25 mouse cellular contexts compared by ENCODE assay signal in the genomic region with DNA sequence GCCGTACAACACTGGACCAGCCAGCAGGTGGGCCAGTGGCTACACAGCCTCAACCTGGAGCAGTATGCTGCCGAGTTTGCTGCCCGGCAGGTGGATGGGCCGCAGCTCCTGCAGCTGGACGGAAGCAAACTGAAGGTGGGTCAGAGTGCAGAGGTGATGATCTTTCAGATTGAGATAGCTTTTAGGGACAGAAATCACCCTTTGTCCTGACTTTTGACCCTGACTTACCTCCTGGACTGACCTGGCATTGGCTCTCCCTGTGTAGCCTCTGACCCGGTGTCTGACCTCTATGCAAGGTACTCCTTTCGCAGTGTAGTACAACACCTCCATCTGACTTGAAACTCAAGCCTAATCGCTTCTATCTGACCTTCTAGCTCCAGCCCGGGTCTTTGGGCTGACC. TPM values are rescaled to one million over a fixed set of nuclear protein-coding genes. Genes with fewer than 3 reads are reported as not detected.
DNase-seq lines count a peak whose midpoint lies in the region; ATAC-seq and TF ChIP-seq lines count a peak whose summit lies in the region.
"Had no signal": no experiment of that assay in that cellular context is flagged by ENCODE, and none has a peak within 500 bp of the region (broad histone marks: within the 10 kb centered on the region; RNA-seq: fewer than 3 reads in every experiment).

No protein-coding gene starts in this region.

- WGBS in cerebellum, adult 2 months, result 71% methylated on average over 9 of the region's 9 CpGs
- WGBS in heart, adult 2 months, result 91% methylated on average over 9 of the region's 9 CpGs
- WGBS in liver, adult 2 months, result 36% methylated on average over 9 of the region's 9 CpGs
- WGBS in liver, embryonic 11.5 days, result 85% methylated on average over 9 of the region's 9 CpGs

- 0 out of 2 replicates have a peak, but pooled peaks have one; percentile 9 for TF ChIP-seq EP300 in heart, adult 2 months (IDR thresholded peaks at IDR 0.05; ENCODE audit: insufficient read depth, low read depth, low read length)

- no peak for ATAC-seq in liver, embryonic 11.5 days (replicated peaks; ENCODE audit: low FRiP score)
- ATAC-seq: forebrain, embryonic 15.5 days had no signal

- peaks cover 60% of the 10 kb centered on the region for H3K4me1 ChIP-seq in cerebellum, adult 2 months (ENCODE audit: control insufficient read depth, insufficient read depth, low read length)
- H3K4me1 ChIP-seq in heart, adult 2 months (ENCODE audit: control insufficient read depth, insufficient read depth, low read length), result no peaks in the 10 kb centered on the region
- H3K4me1 ChIP-seq in liver, adult 2 months (ENCODE audit: control insufficient read depth, insufficient read depth, low read length), result no peaks in the 10 kb centered on the region
- H3K4me1 ChIP-seq in liver, embryonic 11.5 days (replicated peaks; ENCODE audit: control insufficient read depth, insufficient read depth, low read length), result peaks cover 9% of the 10 kb centered on the region
- H3K4me1 ChIP-seq: embryonic facial prominence, embryonic 13.5 days; embryonic facial prominence, embryonic 15.5 days had no signal

- H3K36me3 ChIP-seq in heart, adult 2 months (ENCODE audit: control insufficient read depth, insufficient read depth, low read length), result no peaks in the 10 kb centered on the region
- H3K36me3 ChIP-seq in liver, adult 2 months (ENCODE audit: control insufficient read depth, insufficient read depth, low read length), result peaks cover 3% of the 10 kb centered on the region; the same call in 1 of the 2 replicates
- peaks cover 51% of the 10 kb centered on the region for H3K36me3 ChIP-seq in liver, embryonic 11.5 days (ENCODE audit: control insufficient read depth, insufficient read depth, low read length)
- H3K36me3 ChIP-seq in myocyte (ENCODE audit: control insufficient read depth, insufficient read depth), result no peaks in the 10 kb centered on the region

- TF ChIP-seq CTCF in cerebellum, adult 2 months (IDR thresholded peaks at IDR 0.05; ENCODE audit: borderline replicate concordance, insufficient read depth, low read depth, low read length), result no peak
- no peak for TF ChIP-seq CTCF in heart, adult 2 months (IDR thresholded peaks at IDR 0.05)
- no peak for TF ChIP-seq CTCF in liver, adult 2 months (IDR thresholded peaks at IDR 0.05; ENCODE audit: low read depth, low read length)

- DNase-seq in cerebellum, adult 2 months, result no peak
- no peak for DNase-seq in cerebellum, adult 11 months
- DNase-seq in heart, adult 2 months, result no peak
- no peak for DNase-seq in heart, adult 9 months (ENCODE audit: low spot score in 2 of 2)
- DNase-seq in liver, adult 2 months (ENCODE audit: extremely low read depth, low read depth, low spot score), result peak; percentile 80
- no peak for DNase-seq in liver, embryonic 11.5 days (ENCODE audit: low spot score)
- DNase-seq in thymus, adult 18-20 months, result no peak
- DNase-seq: adrenal gland, adult 2 months; adrenal gland, postnatal 10 days; adrenal gland, postnatal 25 days; cerebellum, adult 18-20 months; cerebellum, adult 9-11 months; cerebellum, postnatal 14 days; cerebellum, postnatal 36 days; embryo, embryonic 11 days had no signal

- H3K27me3 ChIP-seq in cerebellum, adult 2 months (ENCODE audit: control insufficient read depth, insufficient read depth, low read length), result no peaks in the 10 kb centered on the region
- peaks cover 4% of the 10 kb centered on the region; the same call in 1 of the 2 replicates for H3K27me3 ChIP-seq in heart, adult 2 months (ENCODE audit: control insufficient read depth, insufficient read depth, low read length)
- peaks cover 6% of the 10 kb centered on the region for H3K27me3 ChIP-seq in liver, adult 2 months (ENCODE audit: control insufficient read depth, insufficient read depth, low read length)
- H3K27me3 ChIP-seq in liver, embryonic 11.5 days (replicated peaks; ENCODE audit: control insufficient read depth, insufficient read depth, low read length), result peaks cover 12% of the 10 kb centered on the region
- H3K27me3 ChIP-seq in myocyte (ENCODE audit: control insufficient read depth, insufficient read depth, insufficient read length), result no peaks in the 10 kb centered on the region
- H3K27me3 ChIP-seq: embryonic facial prominence, embryonic 13.5 days; embryonic facial prominence, embryonic 15.5 days; forebrain, embryonic 15.5 days had no signal

- H3ac ChIP-seq in myocyte (ENCODE audit: control insufficient read depth, insufficient read length), result no peak overlapping the region

- H3K27ac ChIP-seq in cerebellum, adult 2 months (ENCODE audit: insufficient read depth, low read length), result peak overlapping the region; percentile 35; the same call in 1 of the 2 replicates
- no peak overlapping the region for H3K27ac ChIP-seq in heart, adult 2 months
- H3K27ac ChIP-seq in liver, adult 2 months (replicated peaks; ENCODE audit: insufficient read depth, low read depth, low read length), result no peak overlapping the region
- no peak overlapping the region for H3K27ac ChIP-seq in liver, embryonic 11.5 days (ENCODE audit: low read depth, low read length)
- H3K27ac ChIP-seq: embryonic facial prominence, embryonic 15.5 days; forebrain, embryonic 12.5 days had no signal

- no peaks in the 10 kb centered on the region for H3K79me2 ChIP-seq in heart, adult 2 months (replicated peaks; ENCODE audit: control insufficient read depth, insufficient read depth, low read length)
- H3K79me2 ChIP-seq in liver, adult 2 months (ENCODE audit: control insufficient read depth, insufficient read depth, low read length), result no peaks in the 10 kb centered on the region
- no peaks in the 10 kb centered on the region for H3K79me2 ChIP-seq in myocyte (ENCODE audit: control insufficient read depth, insufficient read depth)

- no peak overlapping the region for H3K4me3 ChIP-seq in cerebellum, adult 2 months (replicated peaks; ENCODE audit: insufficient read depth, low read depth, low read length)
- H3K4me3 ChIP-seq in heart, adult 2 months, result no peak overlapping the region
- no peak overlapping the region for H3K4me3 ChIP-seq in liver, adult 2 months (ENCODE audit: insufficient read depth, low read depth, low read length)
- H3K4me3 ChIP-seq in liver, embryonic 11.5 days (ENCODE audit: low read depth, low read length), result no peak overlapping the region
- H3K4me3 ChIP-seq in myocyte, result no peak overlapping the region
- H3K4me3 ChIP-seq: embryonic facial prominence, embryonic 13.5 days; embryonic facial prominence, embryonic 15.5 days; erythroblast, embryonic 14.5 days; forebrain, embryonic 10.5 days; forebrain, embryonic 12.5 days; forebrain, embryonic 15.5 days had no signal

- H3K9ac ChIP-seq in heart, adult 2 months (ENCODE audit: low read depth, low read length), result no peak overlapping the region
- H3K9ac ChIP-seq in liver, adult 2 months (ENCODE audit: low read depth, low read length), result no peak overlapping the region
- H3K9ac ChIP-seq in liver, embryonic 11.5 days (ENCODE audit: low read depth, low read length), result no peak overlapping the region
- H3K9ac ChIP-seq: embryonic facial prominence, embryonic 13.5 days; embryonic facial prominence, embryonic 15.5 days; forebrain, embryonic 12.5 days; forebrain, embryonic 15.5 days had no signal

- no peaks in the 10 kb centered on the region for H3K9me3 ChIP-seq in liver, embryonic 11.5 days (ENCODE audit: control insufficient read depth, low read length)
- H3K9me3 ChIP-seq: embryonic facial prominence, embryonic 13.5 days; embryonic facial prominence, embryonic 15.5 days; forebrain, embryonic 10.5 days; forebrain, embryonic 12.5 days; forebrain, embryonic 15.5 days had no signal

- TF ChIP-seq POLR2A in cerebellum, adult 2 months (IDR thresholded peaks at IDR 0.05; ENCODE audit: borderline replicate concordance, insufficient read depth, low read length), result no peak
- TF ChIP-seq POLR2A in heart, adult 2 months (IDR thresholded peaks at IDR 0.05; ENCODE audit: insufficient read depth, low read depth, low read length), result no peak; the same call in 1 of the 2 replicates
- TF ChIP-seq POLR2A in liver, adult 2 months (IDR thresholded peaks at IDR 0.05; ENCODE audit: extremely low read depth, insufficient read depth, low read length), result no peak
- TF ChIP-seq POLR2A in myocyte (IDR thresholded peaks at IDR 0.05; ENCODE audit: insufficient read length, low read depth), result no peak

- intact Hi-C loops in heart, adult 2 months (cut with DNase I), result no loop called here

- no peak overlapping the region for H3K4me2 ChIP-seq in liver, embryonic 11.5 days
- H3K4me2 ChIP-seq in myocyte (ENCODE audit: low read depth), result no peak overlapping the region
- H3K4me2 ChIP-seq: embryonic facial prominence, embryonic 13.5 days; embryonic facial prominence, embryonic 15.5 days; forebrain, embryonic 12.5 days; forebrain, embryonic 15.5 days had no signal

RNA-seq across cellular contexts. Expression of gene Samd14, which starts 13.8 kb away (rescaled TPM):
- 80.7 and 89.4 TPM in 2 replicates for polyA plus RNA-seq in cerebellum, adult 2 months (2012; rRNA removed)
- 1 to 10 TPM; 1.2 to 1.7 TPM for total RNA-seq in heart, adult 2 months (2021)
- polyA plus RNA-seq in heart, adult 2 months (2012; rRNA removed), result 0.82 and 1.9 TPM in 2 replicates
- total RNA-seq in liver, adult 2 months (2014; rRNA removed), result 0.13 and 0.18 TPM in 2 replicates
- polyA plus RNA-seq in liver, adult 2 months (2012; rRNA removed), result 0.13 and 0.29 TPM in 2 replicates
- 55.8 and 57.8 TPM in 2 replicates for polyA plus RNA-seq in liver, embryonic 11.5 days (2014; fragmentation: Nextera tagmentation; extraction: Ambion mirVana)
- polyA plus RNA-seq in myocyte (2012; fragmentation: generic; extraction: Trizol), result 14.4 TPM

RNA-seq across cellular contexts. Expression of gene Pdk2, which starts 17.7 kb away (rescaled TPM):
- polyA plus RNA-seq in cerebellum, adult 2 months (2012; rRNA removed), result 219 and 247 TPM in 2 replicates
- 100 to 1,000 TPM; 393 to 479 TPM for total RNA-seq in heart, adult 2 months (2021)
- polyA plus RNA-seq in heart, adult 2 months (2012; rRNA removed), result 518 and 592 TPM in 2 replicates
- total RNA-seq in liver, adult 2 months (2014; rRNA removed), result 17.7 and 30.9 TPM in 2 replicates
- 101 and 125 TPM in 2 replicates for polyA plus RNA-seq in liver, adult 2 months (2012; rRNA removed)
- 14.9 and 15.2 TPM in 2 replicates for polyA plus RNA-seq in liver, embryonic 11.5 days (2014; fragmentation: Nextera tagmentation; extraction: Ambion mirVana)
- polyA plus RNA-seq in myocyte (2012; fragmentation: generic; extraction: Trizol), result 33.3 TPM

RNA-seq across cellular contexts. Expression of gene Ppp1r9b, which starts 32.6 kb away (rescaled TPM):
- 149 and 153 TPM in 2 replicates for polyA plus RNA-seq in cerebellum, adult 2 months (2012; rRNA removed)
- total RNA-seq in heart, adult 2 months (2021), result 10 to 100 TPM; 49.3 to 52.0 TPM
- 22.3 and 23.8 TPM in 2 replicates for polyA plus RNA-seq in heart, adult 2 months (2012; rRNA removed)
- 2.6 and 4.0 TPM in 2 replicates for total RNA-seq in liver, adult 2 months (2014; rRNA removed)
- polyA plus RNA-seq in liver, adult 2 months (2012; rRNA removed), result 3.5 and 3.6 TPM in 2 replicates
- polyA plus RNA-seq in liver, embryonic 11.5 days (2014; fragmentation: Nextera tagmentation; extraction: Ambion mirVana), result 21.9 and 27.9 TPM in 2 replicates
- polyA plus RNA-seq in myocyte (2012; fragmentation: generic; extraction: Trizol), result 42.4 TPM

RNA-seq across cellular contexts. Expression of gene Sgca, which starts 47.4 kb away (rescaled TPM):
- polyA plus RNA-seq in cerebellum, adult 2 months (2012; rRNA removed), result 1.9 and 3.9 TPM in 2 replicates
- total RNA-seq in heart, adult 2 months (2021), result 100 to 1,000 TPM; 149 to 200 TPM
- polyA plus RNA-seq in heart, adult 2 months (2012; rRNA removed), result 1,109 and 1,504 TPM in 2 replicates
- 0.09 TPM in 1 of 2 replicates, not detected in the other for total RNA-seq in liver, adult 2 months (2014; rRNA removed)
- not detected in 2 replicates for polyA plus RNA-seq in liver, adult 2 months (2012; rRNA removed)
- polyA plus RNA-seq in liver, embryonic 11.5 days (2014; fragmentation: Nextera tagmentation; extraction: Ambion mirVana), result 0.22 and 0.30 TPM in 2 replicates
- 303 TPM for polyA plus RNA-seq in myocyte (2012; fragmentation: generic; extraction: Trizol)
- total RNA-seq: adrenal gland, adult 2 months; adrenal gland, postnatal 25 days; common myeloid progenitor, adult 5-6 weeks; ES-E14; MEL had no signal
- polyA plus RNA-seq: erythroblast, embryonic 14.5 days; forebrain, embryonic 10.5 days; forebrain, embryonic 12.5 days; forebrain, embryonic 15.5 days had no signal

RNA-seq across cellular contexts. Expression of gene Itga3, which starts 53.1 kb away (rescaled TPM):
- 49.4 and 55.5 TPM in 2 replicates for polyA plus RNA-seq in cerebellum, adult 2 months (2012; rRNA removed)
- total RNA-seq in heart, adult 2 months (2021), result 10 to 100 TPM; 10.4 to 10.6 TPM
- polyA plus RNA-seq in heart, adult 2 months (2012; rRNA removed), result 11.4 and 13.8 TPM in 2 replicates
- total RNA-seq in liver, adult 2 months (2014; rRNA removed), result 2.6 and 4.9 TPM in 2 replicates
- polyA plus RNA-seq in liver, adult 2 months (2012; rRNA removed), result 5.7 and 10.0 TPM in 2 replicates
- 4.0 and 4.6 TPM in 2 replicates for polyA plus RNA-seq in liver, embryonic 11.5 days (2014; fragmentation: Nextera tagmentation; extraction: Ambion mirVana)
- polyA plus RNA-seq in myocyte (2012; fragmentation: generic; extraction: Trizol), result 19.9 TPM
- total RNA-seq: MEL had no signal
